Mouse (Mus musculus): ENCODE data around the gene Ecm1.
"Not testable (repeated sequence)": the region's sequence is repeated elsewhere in the genome, so short reads cannot be mapped to it uniquely, and the experiment has no call there.

The Ecm1 gene

GRCm38 (mm10) chr3:95726696-95727358 is 12.5 kb downstream of the Ecm1 start:
- no peak for DNase-seq (ENCODE audit: low read depth, low spot score)

- DNase-seq (ENCODE audit: low read depth, low spot score): no peak
Observed at GRCm38 (mm10) chr3:95725863-95726262, 13.5 kb downstream of the Ecm1 start.

GRCm38 (mm10) chr3:95722386-95722785 is 17.0 kb downstream of the Ecm1 start:
- no peak for DNase-seq (ENCODE audit: low read depth, low spot score)

- no peak for DNase-seq (ENCODE audit: low read depth, low spot score)
Observed at GRCm38 (mm10) chr3:95718153-95718552, 21.2 kb downstream of the Ecm1 start.

GRCm38 (mm10) chr3:95716075-95716474 is 23.3 kb downstream of the Ecm1 start:
- no peak for DNase-seq (ENCODE audit: low read depth, low spot score)

GRCm38 (mm10) chr3:95709967-95710366 is 29.4 kb downstream of the Ecm1 start:
- DNase-seq (ENCODE audit: low read depth, low spot score): no peak

GRCm38 (mm10) chr3:95709044-95709443 is 30.3 kb downstream of the Ecm1 start:
- no peak for DNase-seq (ENCODE audit: low read depth, low spot score)

- no peak for DNase-seq (ENCODE audit: low read depth, low spot score)
Observed at GRCm38 (mm10) chr3:95707497-95707896, 31.9 kb downstream of the Ecm1 start.

GRCm38 (mm10) chr3:95706273-95706672 is 33.1 kb downstream of the Ecm1 start:
- DNase-seq (ENCODE audit: low read depth, low spot score): no peak

- DNase-seq (ENCODE audit: low read depth, low spot score): no peak
Observed at GRCm38 (mm10) chr3:95704612-95705011, 34.8 kb downstream of the Ecm1 start.

- DNase-seq (ENCODE audit: low read depth, low spot score): no peak
Observed at GRCm38 (mm10) chr3:95703276-95703675, 36.1 kb downstream of the Ecm1 start.

- peak; percentile 89 for DNase-seq (ENCODE audit: low read depth, low spot score)
Observed at GRCm38 (mm10) chr3:95701877-95702540, 37.4 kb downstream of the Ecm1 start.

GRCm38 (mm10) chr3:95701085-95701484 is 38.3 kb downstream of the Ecm1 start:
- no peak for DNase-seq (ENCODE audit: low read depth, low spot score)

- DNase-seq (ENCODE audit: low read depth, low spot score): peak; percentile 74
Observed at GRCm38 (mm10) chr3:95700233-95700681, 39.1 kb downstream of the Ecm1 start.

- no peak for DNase-seq (ENCODE audit: low read depth, low spot score)
Observed at GRCm38 (mm10) chr3:95698286-95698685, 41.1 kb downstream of the Ecm1 start.

- DNase-seq (ENCODE audit: low read depth, low spot score): no peak
Observed at GRCm38 (mm10) chr3:95696360-95696759, 43.0 kb downstream of the Ecm1 start.

- peak; percentile 46 for DNase-seq (ENCODE audit: low read depth, low spot score)
Observed at GRCm38 (mm10) chr3:95695796-95696195, 43.6 kb downstream of the Ecm1 start.

- DNase-seq (ENCODE audit: low read depth, low spot score): peak; percentile 47
Observed at GRCm38 (mm10) chr3:95694808-95695703, 44.3 kb downstream of the Ecm1 start.

- DNase-seq (ENCODE audit: low read depth, low spot score): no peak
Observed at GRCm38 (mm10) chr3:95693821-95694807, 45.3 kb downstream of the Ecm1 start.

GRCm38 (mm10) chr3:95692677-95693076 is 46.7 kb downstream of the Ecm1 start:
- DNase-seq (ENCODE audit: low read depth, low spot score): no peak

GRCm38 (mm10) chr3:95690552-95690951 is 48.8 kb downstream of the Ecm1 start:
- DNase-seq (ENCODE audit: low read depth, low spot score): not testable (repeated sequence)

Measured in brain, adult 2 months (tissue).